Mouse (Mus musculus): ENCODE results near the gene Cfap58.

Cfap58 gene

GRCm38 (mm10) chr19:47937443-47938406 lies at the start of gene Cfap58:
TSS of gene Cfap58 (plus strand) at chr19:47937675.
- peak; percentile 47 to 63 for DNase-seq (ENCODE audit: low spot score in 2 of 2)

GRCm38 (mm10) chr19:47888037-47888436 lies 49.4 kb upstream of the Cfap58 start:
- DNase-seq (ENCODE audit: low spot score in 2 of 2), result peak in 1 of 2 experiments; percentile 36

- no peak for DNase-seq (ENCODE audit: low spot score in 2 of 2)
Measured at GRCm38 (mm10) chr19:47890489-47891130, 46.9 kb upstream of the Cfap58 start.

GRCm38 (mm10) chr19:47891562-47892312 lies 45.7 kb upstream of the Cfap58 start:
- no peak for DNase-seq (ENCODE audit: low spot score in 2 of 2)

GRCm38 (mm10) chr19:47893092-47893491 lies 44.4 kb upstream of the Cfap58 start:
- no peak for DNase-seq (ENCODE audit: low spot score in 2 of 2)

- no peak for DNase-seq (ENCODE audit: low spot score in 2 of 2)
Measured at GRCm38 (mm10) chr19:47898472-47899079, 38.9 kb upstream of the Cfap58 start.

GRCm38 (mm10) chr19:47900012-47900411 lies 37.5 kb upstream of the Cfap58 start:
- no peak for DNase-seq (ENCODE audit: low spot score in 2 of 2)

GRCm38 (mm10) chr19:47900558-47900957 lies 36.9 kb upstream of the Cfap58 start:
- no peak for DNase-seq (ENCODE audit: low spot score in 2 of 2)

GRCm38 (mm10) chr19:47902316-47903201 lies 34.9 kb upstream of the Cfap58 start:
- no peak for DNase-seq (ENCODE audit: low spot score in 2 of 2)

GRCm38 (mm10) chr19:47903679-47904078 lies 33.8 kb upstream of the Cfap58 start:
- no peak for DNase-seq (ENCODE audit: low spot score in 2 of 2)

GRCm38 (mm10) chr19:47905081-47905480 lies 32.4 kb upstream of the Cfap58 start:
- DNase-seq (ENCODE audit: low spot score in 2 of 2), result no peak

- no peak for DNase-seq (ENCODE audit: low spot score in 2 of 2)
Measured at GRCm38 (mm10) chr19:47905603-47906002, 31.9 kb upstream of the Cfap58 start.

GRCm38 (mm10) chr19:47907596-47907995 lies 29.9 kb upstream of the Cfap58 start:
- no peak for DNase-seq (ENCODE audit: low spot score in 2 of 2)

GRCm38 (mm10) chr19:47908961-47909371 lies 28.5 kb upstream of the Cfap58 start:
- DNase-seq (ENCODE audit: low spot score in 2 of 2), result no peak

GRCm38 (mm10) chr19:47909387-47910116 lies 27.9 kb upstream of the Cfap58 start:
- no peak for DNase-seq (ENCODE audit: low spot score in 2 of 2)

- DNase-seq (ENCODE audit: low spot score in 2 of 2), result no peak
Measured at GRCm38 (mm10) chr19:47910117-47910618, 27.3 kb upstream of the Cfap58 start.

- no peak for DNase-seq (ENCODE audit: low spot score in 2 of 2)
Measured at GRCm38 (mm10) chr19:47910751-47911150, 26.7 kb upstream of the Cfap58 start.

GRCm38 (mm10) chr19:47913344-47913743 lies 24.1 kb upstream of the Cfap58 start:
- DNase-seq (ENCODE audit: low spot score in 2 of 2), result no peak

GRCm38 (mm10) chr19:47914191-47914590 lies 23.3 kb upstream of the Cfap58 start:
- no peak for DNase-seq (ENCODE audit: low spot score in 2 of 2)

- no peak for DNase-seq (ENCODE audit: low spot score in 2 of 2)
Measured at GRCm38 (mm10) chr19:47915251-47915650, 22.2 kb upstream of the Cfap58 start.
